Mouse (Mus musculus) limb, embryonic 12.5 days (tissue): ENCODE measurements around the gene Emb. TPM values are rescaled to one million over a fixed set of nuclear protein-coding genes. Genes with fewer than 3 reads are reported as not detected.

ENCODE experiments used
- polyA plus RNA-seq: library from polyadenylated mRNA; unstranded; fragments of >200 nt; fragmentation: Nextera tagmentation; extraction: Ambion mirVana; gene quantifications from 2 replicates; pipeline ENCODE4 v1.2.1, GENCODE M21; 2016

The Emb gene
- polyA plus RNA-seq, 1 experiment from 2014 or later, result 25.7 TPM

Other genes starting within 250 kb of the Emb start
- 20.2 and 20.9 TPM in 2 replicates for gene Parp8, start 183.0 kb upstream of the Emb start, polyA plus RNA-seq
- gene Gm17509, start 12.5 kb downstream of the Emb start, polyA plus RNA-seq, result 0.31 and 0.36 TPM in 2 replicates